Mouse (Mus musculus) midbrain, embryonic 11.5 days (tissue): Measurements from ENCODE around the gene Gnptg. TPM values are rescaled to one million over a fixed set of nuclear protein-coding genes. Genes with fewer than 3 reads are reported as not detected.
A peak's percentile ranks its signal among the peaks of the same experiment; 100 is the strongest.

ENCODE experiments used
- ATAC-seq: fragments of 200-750 bp; cut with Nextera tagmentation; 2 replicates; pipeline ENCODE4 v1.8.0; 2017; ENCODE audit warnings: moderate TSS enrichment, moderate library complexity; ENCODE audit not compliant: low FRiP score
- DNase-seq: peaks from one replicate; pipeline ENCODE4 v3.0.0; 2015; ENCODE audit warnings: low spot score; ENCODE audit errors: missing footprints
- H3K27ac ChIP-seq: fragments of 300-500 bp; sonication (generic); 2 replicates; pipeline ENCODE4 v1.5.1; 2014; ENCODE audit warnings: low read depth, low read length
- H3K27me3 ChIP-seq: fragments of 300-500 bp; sonication (generic); 2 replicates; pipeline ENCODE4 v1.6.1; 2014; ENCODE audit warnings: mild to moderate bottlenecking, low read length, moderate library complexity, mixed read lengths; ENCODE audit not compliant: control insufficient read depth, insufficient read depth
- H3K36me3 ChIP-seq: fragments of 300-500 bp; sonication (generic); 2 replicates; pipeline ENCODE4 v1.6.1; 2014; ENCODE audit warnings: mild to moderate bottlenecking, low read length, moderate library complexity, mixed read lengths; ENCODE audit not compliant: control insufficient read depth, insufficient read depth
- H3K4me1 ChIP-seq: fragments of 300-500 bp; sonication (generic); 2 replicates; pipeline ENCODE4 v1.6.1; 2014; ENCODE audit warnings: low read length; ENCODE audit not compliant: control insufficient read depth, insufficient read depth
- H3K4me2 ChIP-seq: fragments of 300-500 bp; sonication (generic); 2 replicates; pipeline ENCODE4 v1.6.1; 2014; ENCODE audit warnings: mild to moderate bottlenecking, moderate library complexity
- H3K4me3 ChIP-seq: fragments of 300-500 bp; sonication (generic); 2 replicates; pipeline ENCODE4 v1.5.1; 2014; ENCODE audit warnings: low read depth, low read length
- H3K9ac ChIP-seq: fragments of 300-500 bp; sonication (generic); 2 replicates; pipeline ENCODE4 v1.6.1; 2014; ENCODE audit warnings: low read length
- H3K9me3 ChIP-seq: fragments of 300-500 bp; sonication (generic); 2 replicates; pipeline ENCODE4 v1.6.1; 2016; ENCODE audit warnings: low read length; ENCODE audit not compliant: control insufficient read depth
- WGBS: fragments of 180-500 bp; shearing (Covaris S2); extraction: QIAGEN DNeasy Blood & Tissue Kit; methylation state at CpG from one replicate; pipeline ENCODE4 v1.1.7; 2014; 5-methylcytosine and 5-hydroxymethylcytosine counted together
- microRNA-seq: library from miRNA; unstranded; fragments of <30 nt; microRNA quantifications from one replicate; pipeline ENCODE4, GENCODE M21; 2017
- polyA plus RNA-seq: library from polyadenylated mRNA; unstranded; fragments of >200 nt; fragmentation: Nextera tagmentation; extraction: Ambion mirVana; gene quantifications from 2 replicates; pipeline ENCODE4 v1.2.1, GENCODE M21; 2014

The Gnptg gene
- polyA plus RNA-seq, 1 experiment from 2014 or later: 63.2 TPM

DNA sequence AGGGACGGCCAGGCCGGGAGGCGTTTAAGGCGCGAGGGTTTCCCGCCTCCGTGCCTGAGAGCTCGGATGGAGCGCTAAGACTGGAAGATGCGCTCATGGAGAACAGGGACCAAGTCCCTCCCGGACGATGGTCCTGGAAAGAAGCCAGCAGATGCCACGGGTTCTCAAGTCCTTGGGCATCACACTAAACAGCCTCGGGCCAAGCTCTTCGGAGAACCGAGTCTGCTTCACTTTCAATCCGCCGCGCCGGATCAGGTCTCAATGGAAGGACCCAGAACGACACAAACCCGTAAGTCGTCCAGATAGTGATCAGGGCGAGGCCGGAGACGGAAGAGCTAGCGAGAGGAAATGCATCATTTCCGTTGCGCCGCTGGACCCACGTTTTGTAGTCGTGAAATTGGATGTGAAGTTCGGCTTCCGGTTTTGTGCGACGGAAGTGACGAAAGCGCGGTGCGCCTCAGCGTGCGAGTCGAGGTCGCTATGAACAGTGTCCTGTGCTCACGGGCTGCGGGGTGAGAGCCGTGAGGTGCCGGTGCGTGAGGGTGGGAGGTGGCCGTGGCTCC is 55.7 kb downstream of the Gnptg start, which contains the start of gene BC003965:
Gene BC003965, plus strand, starts transcription at position 426 of the 563 bp plus-strand sequence.
- Histone ChIP-seq H3K27me3 (no peaks in the 10 kb centered on the region), H3K4me2 (peak within 1 kb of the TSS; percentile 99), H3K9ac (peak within 1 kb of the TSS; percentile 96), H3K4me1 (peaks cover 17% of the 10 kb centered on the region), H3K27ac (peak within 1 kb of the TSS; percentile 80), H3K36me3 (no peaks in the 10 kb centered on the region), H3K9me3 (no peaks in the 10 kb centered on the region), H3K4me3 (peak within 1 kb of the TSS; percentile 95)
- WGBS: under 1% methylated on average over 50 of the region's 50 CpGs
- DNase-seq: peak; percentile 100
- peak; percentile 85 for ATAC-seq

Small RNA genes lying within 50 kb of the gene (microRNA-seq; reads per million reads assigned to microRNA genes)
- 2.5 reads per million, percentile 9 among the genes with 10 or more reads in this experiment for gene Mir3547

Other genes starting within 250 kb of the Gnptg start
- gene Cramp1l, start 224.3 kb downstream of the Gnptg start, polyA plus RNA-seq: 10.8 and 11.2 TPM in 2 replicates
- 20.9 and 21.2 TPM in 2 replicates for gene Ift140, start 224.0 kb downstream of the Gnptg start, polyA plus RNA-seq
- 9.5 and 10.4 TPM in 2 replicates for gene Tmem204, start 156.5 kb downstream of the Gnptg start, polyA plus RNA-seq
- 22.5 and 23.2 TPM in 2 replicates for gene Telo2, start 124.2 kb downstream of the Gnptg start, polyA plus RNA-seq
- gene Ptx4, start 119.4 kb downstream of the Gnptg start, polyA plus RNA-seq: not detected in 2 replicates
- 16.7 and 20.4 TPM in 2 replicates for gene Clcn7, start 106.7 kb downstream of the Gnptg start, polyA plus RNA-seq
- gene Ccdc154, start 77.7 kb downstream of the Gnptg start, polyA plus RNA-seq: not detected in 2 replicates
- gene Gm38655, start 64.7 kb downstream of the Gnptg start, polyA plus RNA-seq: not detected in 2 replicates
- 34.4 TPM in 2 replicates for gene BC003965, start 55.6 kb downstream of the Gnptg start, polyA plus RNA-seq
- gene Unkl, start 51.7 kb downstream of the Gnptg start, polyA plus RNA-seq: 4.2 and 6.4 TPM in 2 replicates
- 62.5 and 64.3 TPM in 2 replicates for gene Tsr3, start within 50 bp of the Gnptg start, polyA plus RNA-seq
- 1.3 and 1.4 TPM in 2 replicates for gene Baiap3, start 16.2 kb upstream of the Gnptg start, polyA plus RNA-seq
- 863 and 877 TPM in 2 replicates for gene Ube2i, start 34.5 kb upstream of the Gnptg start, polyA plus RNA-seq
- gene Prss34, start 58.3 kb upstream of the Gnptg start, polyA plus RNA-seq: not detected in 2 replicates
- not detected in 2 replicates for gene Prss28, start 68.5 kb upstream of the Gnptg start, polyA plus RNA-seq
- gene Prss29, start 78.5 kb upstream of the Gnptg start, polyA plus RNA-seq: not detected in 2 replicates
- not detected in 2 replicates for gene Tpsab1, start 105.4 kb upstream of the Gnptg start, polyA plus RNA-seq
- not detected in 2 replicates for gene Tpsb2, start 126.2 kb upstream of the Gnptg start, polyA plus RNA-seq
- not detected in 2 replicates for gene Tpsg1, start 129.1 kb upstream of the Gnptg start, polyA plus RNA-seq
- gene Cacna1h, start 193.7 kb upstream of the Gnptg start, polyA plus RNA-seq: 3.5 and 4.3 TPM in 2 replicates
- gene Tekt4, start 214.5 kb upstream of the Gnptg start, polyA plus RNA-seq: 0.12 TPM in 1 of 2 replicates, not detected in the other